7 mouse cellular contexts compared by ENCODE assay signal in genomic region chr14:60529022-60529421, GRCm38 (mm10).
DNase-seq lines count a peak whose midpoint lies in the region; ATAC-seq lines count a peak whose summit lies in the region.

No protein-coding gene starts in this region.

- 74% methylated on average over 3 of the region's 3 CpGs for WGBS in intestine, embryonic 15.5 days

- no peak overlapping the region for H3K27ac ChIP-seq in intestine, embryonic 15.5 days

- H3K9me3 ChIP-seq in intestine, embryonic 15.5 days, result no peaks in the 10 kb centered on the region

- H3K4me1 ChIP-seq in intestine, embryonic 15.5 days (replicated peaks), result peaks cover 9% of the 10 kb centered on the region; the same call in 1 of the 2 replicates

- H3K36me3 ChIP-seq in intestine, embryonic 15.5 days, result no peaks in the 10 kb centered on the region

- peak; percentile 33; the same call in 1 of the 2 replicates for ATAC-seq in granulocyte monocyte progenitor cell, adult 5-6 weeks (replicated peaks; ENCODE audit: poor library complexity, severe bottlenecking)
- no peak for ATAC-seq in intestine, embryonic 15.5 days

- no peak overlapping the region for H3K4me3 ChIP-seq in intestine, embryonic 15.5 days (replicated peaks)

- DNase-seq in urinary bladder, postnatal 14 days (ENCODE audit: low spot score), result peak; percentile 49
- no peak for DNase-seq in urinary bladder, postnatal 10 days (ENCODE audit: low spot score)
- peak; percentile 68 for DNase-seq in cerebellum, adult 8-10 months
- DNase-seq in layer of hippocampus, adult 8-10 months (ENCODE audit: low spot score in 2 of 2), result peak; percentile 41 to 44
- peak; percentile 71 for DNase-seq in skeletal muscle tissue, adult 2 months (ENCODE audit: low read depth, low spot score)

- H3K9ac ChIP-seq in intestine, embryonic 15.5 days, result no peak overlapping the region

- H3K27me3 ChIP-seq in intestine, embryonic 15.5 days (replicated peaks), result no peaks in the 10 kb centered on the region

- no peak overlapping the region for H3K4me2 ChIP-seq in intestine, embryonic 15.5 days (replicated peaks)
